Mouse (Mus musculus): Measurements from ENCODE around the gene Dph5. TPM values are rescaled to one million over a fixed set of nuclear protein-coding genes. Genes with fewer than 3 reads are reported as not detected.

Gene Dph5
- polyA plus RNA-seq, 1 experiment from 2014 or later, result 24.6 TPM

DNA sequence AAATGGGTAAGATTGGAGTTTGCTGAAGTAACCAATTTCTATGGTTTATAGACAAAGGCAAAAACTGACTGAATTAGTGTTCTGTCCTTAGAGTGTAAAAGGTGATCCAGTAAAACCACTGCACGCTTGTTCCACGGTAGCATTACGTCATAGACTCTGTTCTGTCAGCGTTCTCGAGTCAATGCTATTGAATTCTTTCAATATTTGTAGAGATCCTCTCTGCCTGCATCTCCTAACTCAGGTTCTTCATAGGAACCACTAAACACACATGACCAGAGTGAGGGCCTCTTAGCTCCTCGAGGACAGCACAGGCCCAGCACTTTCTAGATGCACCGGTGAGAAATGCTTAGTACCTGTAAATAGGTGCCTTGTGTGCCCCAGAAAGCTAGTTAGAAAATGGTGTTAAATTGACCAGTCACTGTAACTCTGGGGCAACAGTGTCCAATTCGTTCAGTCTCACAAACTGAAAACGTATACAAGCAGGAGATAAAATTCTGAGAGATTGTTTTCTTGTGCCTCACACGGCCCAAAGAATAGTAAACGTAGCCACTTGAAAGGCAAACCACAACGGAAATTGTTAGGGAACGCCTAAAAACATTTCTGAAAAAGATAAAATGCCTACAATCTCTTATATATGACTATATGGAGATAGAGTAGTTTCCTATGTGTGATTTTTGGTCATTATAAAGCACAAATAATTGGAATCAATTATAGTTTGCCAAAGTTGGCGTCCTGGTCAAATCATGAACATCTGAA is 84.4 kb downstream of the Dph5 start:
- Histone ChIP-seq H3K4me1 (ENCODE audit: control insufficient read depth, insufficient read depth, low read length) (no peaks in the 10 kb centered on the region), H3K9me3 (replicated peaks; ENCODE audit: control insufficient read depth, low read length) (no peaks in the 10 kb centered on the region), H3K4me2 (ENCODE audit: low read length) (no peak overlapping the region), H3K27me3 (replicated peaks; ENCODE audit: control insufficient read depth, insufficient read depth, low read length) (no peaks in the 10 kb centered on the region), H3K36me3 (ENCODE audit: control insufficient read depth, insufficient read depth, low read length) (peaks cover 47% of the 10 kb centered on the region), H3K27ac (ENCODE audit: low read depth, low read length) (no peak overlapping the region), H3K9ac (ENCODE audit: low read length) (no peak overlapping the region), H3K4me3 (ENCODE audit: low read depth, low read length) (no peak overlapping the region)
- ATAC-seq (no peak), DNase-seq (ENCODE audit: low spot score) (no peak)
- WGBS, result 94% methylated on average over 14 of the region's 14 CpGs

DNA sequence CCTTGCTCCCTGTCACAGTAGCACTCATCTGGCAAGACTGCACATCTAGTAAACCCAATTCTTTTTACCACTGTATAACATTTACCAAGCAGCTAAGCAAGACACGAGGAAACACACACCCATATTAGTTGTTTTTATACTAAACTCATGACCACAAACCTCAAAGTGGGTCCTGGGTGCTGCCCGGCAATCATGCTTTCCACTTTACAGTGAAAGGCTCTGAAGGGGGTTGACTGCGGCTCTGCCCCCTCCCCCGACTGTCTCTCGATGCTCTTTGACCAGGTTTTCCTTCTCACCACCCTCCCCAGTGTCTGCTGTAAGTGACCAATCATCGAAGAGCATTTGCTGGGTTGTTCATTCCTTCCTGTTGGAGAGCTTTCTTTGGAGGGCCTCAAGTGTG is 86.6 kb downstream of the Dph5 start:
- DNase-seq (ENCODE audit: low spot score) (no peak), ATAC-seq (no peak)
- H3K9me3 ChIP-seq (replicated peaks; ENCODE audit: control insufficient read depth, low read length), result no peaks in the 10 kb centered on the region
- H3K36me3 ChIP-seq (ENCODE audit: control insufficient read depth, insufficient read depth, low read length), result peaks cover 54% of the 10 kb centered on the region
- no peaks in the 10 kb centered on the region for H3K27me3 ChIP-seq (replicated peaks; ENCODE audit: control insufficient read depth, insufficient read depth, low read length)
- H3K4me3 ChIP-seq (ENCODE audit: low read depth, low read length), result no peak overlapping the region
- H3K9ac ChIP-seq (ENCODE audit: low read length), result no peak overlapping the region
- WGBS, result 90% methylated on average over 6 of the region's 6 CpGs
- no peak overlapping the region for H3K27ac ChIP-seq (ENCODE audit: low read depth, low read length)
- no peak overlapping the region for H3K4me2 ChIP-seq (ENCODE audit: low read length)
- no peaks in the 10 kb centered on the region for H3K4me1 ChIP-seq (ENCODE audit: control insufficient read depth, insufficient read depth, low read length)

DNA sequence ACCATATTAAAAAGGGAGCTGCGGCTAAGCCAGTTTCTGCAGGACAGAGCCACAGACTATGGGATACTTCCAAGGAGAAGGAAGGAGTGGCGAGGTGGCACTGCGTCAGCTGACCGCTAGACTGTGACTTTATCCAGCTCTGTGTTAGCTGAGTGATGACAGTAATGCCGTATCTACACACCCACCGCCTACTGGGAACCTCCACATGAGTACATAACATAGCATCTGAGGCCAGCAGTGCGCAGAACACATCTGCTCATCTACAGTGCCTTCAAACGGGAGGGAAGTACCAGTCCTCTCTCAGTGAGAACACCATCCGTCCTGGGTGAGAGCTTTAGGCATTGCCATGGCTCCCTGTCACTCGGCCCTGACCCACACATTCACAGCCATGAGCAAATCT is 87.4 kb downstream of the Dph5 start:
- Histone ChIP-seq H3K27ac (ENCODE audit: low read depth, low read length) (no peak overlapping the region), H3K36me3 (ENCODE audit: control insufficient read depth, insufficient read depth, low read length) (peaks cover 57% of the 10 kb centered on the region), H3K9ac (ENCODE audit: low read length) (no peak overlapping the region), H3K27me3 (replicated peaks; ENCODE audit: control insufficient read depth, insufficient read depth, low read length) (no peaks in the 10 kb centered on the region), H3K4me2 (ENCODE audit: low read length) (no peak overlapping the region), H3K4me1 (ENCODE audit: control insufficient read depth, insufficient read depth, low read length) (no peaks in the 10 kb centered on the region), H3K4me3 (ENCODE audit: low read depth, low read length) (no peak overlapping the region), H3K9me3 (replicated peaks; ENCODE audit: control insufficient read depth, low read length) (no peaks in the 10 kb centered on the region)
- DNase-seq (ENCODE audit: low spot score) (no peak), ATAC-seq (no peak)
- 95% methylated on average over 10 of the region's 10 CpGs for WGBS

DNA sequence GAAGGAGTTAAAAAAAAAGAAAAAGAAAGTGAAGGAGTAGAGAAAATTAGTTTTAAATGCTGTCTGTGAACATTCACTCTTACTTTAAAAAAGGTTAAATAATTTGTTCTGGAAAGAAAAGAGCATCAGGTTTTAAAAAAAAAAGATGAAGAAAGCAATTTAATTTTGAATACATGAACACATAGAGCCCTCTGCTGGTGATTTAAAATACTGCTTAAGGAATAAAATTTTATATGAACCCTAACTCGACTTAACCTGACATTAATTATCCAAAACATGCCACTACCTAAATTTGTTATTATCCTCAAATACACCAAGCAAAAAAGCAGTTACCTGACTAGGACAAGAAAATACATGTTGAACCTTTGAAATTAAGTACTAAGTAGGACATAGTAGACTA is 91.4 kb downstream of the Dph5 start:
- H3K4me1 ChIP-seq (ENCODE audit: control insufficient read depth, insufficient read depth, low read length), result no peaks in the 10 kb centered on the region
- DNase-seq (ENCODE audit: low spot score) (peak; percentile 79), ATAC-seq (no peak)
- no peaks in the 10 kb centered on the region for H3K27me3 ChIP-seq (replicated peaks; ENCODE audit: control insufficient read depth, insufficient read depth, low read length)
- WGBS, result 29% methylated on average over 1 of the region's 1 CpGs
- no peak overlapping the region for H3K9ac ChIP-seq (ENCODE audit: low read length)
- H3K36me3 ChIP-seq (ENCODE audit: control insufficient read depth, insufficient read depth, low read length), result peaks cover 60% of the 10 kb centered on the region
- H3K9me3 ChIP-seq (replicated peaks; ENCODE audit: control insufficient read depth, low read length), result no peaks in the 10 kb centered on the region
- H3K4me2 ChIP-seq (ENCODE audit: low read length), result no peak overlapping the region
- no peak overlapping the region for H3K27ac ChIP-seq (ENCODE audit: low read depth, low read length)
- H3K4me3 ChIP-seq (ENCODE audit: low read depth, low read length), result no peak overlapping the region

DNA sequence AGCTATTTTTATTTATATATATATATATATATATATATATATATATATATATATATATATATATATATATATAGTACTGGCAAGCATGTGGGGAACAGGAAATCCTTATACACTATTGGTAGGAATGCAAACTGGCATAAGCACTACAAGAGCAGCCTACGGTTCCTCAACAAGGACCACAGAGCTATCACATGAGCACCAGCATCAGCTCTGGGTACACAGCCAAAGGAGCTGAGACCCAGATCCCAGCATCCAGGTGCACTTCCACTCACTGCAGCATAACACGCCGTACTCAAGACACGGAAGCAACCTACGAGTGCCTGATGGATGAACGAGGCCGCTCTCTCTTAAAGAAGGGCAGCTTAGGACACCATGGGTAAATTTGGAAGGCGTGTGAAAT is 95.6 kb downstream of the Dph5 start:
- H3K4me1 ChIP-seq (ENCODE audit: control insufficient read depth, insufficient read depth, low read length), result no peaks in the 10 kb centered on the region
- WGBS, result 98% methylated on average over 8 of the region's 8 CpGs
- no peaks in the 10 kb centered on the region for H3K9me3 ChIP-seq (replicated peaks; ENCODE audit: control insufficient read depth, low read length)
- peaks cover 59% of the 10 kb centered on the region for H3K36me3 ChIP-seq (ENCODE audit: control insufficient read depth, insufficient read depth, low read length)
- no peak for ATAC-seq
- H3K9ac ChIP-seq (ENCODE audit: low read length), result no peak overlapping the region
- no peak for DNase-seq (ENCODE audit: low spot score)
- no peak overlapping the region for H3K4me3 ChIP-seq (ENCODE audit: low read depth, low read length)
- no peak overlapping the region for H3K27ac ChIP-seq (ENCODE audit: low read depth, low read length)
- no peaks in the 10 kb centered on the region for H3K27me3 ChIP-seq (replicated peaks; ENCODE audit: control insufficient read depth, insufficient read depth, low read length)
- H3K4me2 ChIP-seq (ENCODE audit: low read length), result no peak overlapping the region

Small RNA genes within 50 kb of the gene (microRNA-seq; reads per million reads assigned to microRNA genes)
- not detected for gene Mir669n

Other genes starting within 250 kb of the Dph5 start
- 21.2 and 24.5 TPM in 2 replicates for gene S1pr1, start 172.8 kb upstream of the Dph5 start, polyA plus RNA-seq (2014; fragmentation: Nextera tagmentation; extraction: Ambion mirVana)
- gene Slc30a7, start 119.6 kb downstream of the Dph5 start, polyA plus RNA-seq (2014; fragmentation: Nextera tagmentation; extraction: Ambion mirVana), result 22.2 and 23.1 TPM in 2 replicates
- gene Extl2, start 119.6 kb downstream of the Dph5 start, polyA plus RNA-seq (2014; fragmentation: Nextera tagmentation; extraction: Ambion mirVana), result 29.9 and 31.4 TPM in 2 replicates
- gene Vcam1, start 241.9 kb downstream of the Dph5 start, polyA plus RNA-seq (2014; fragmentation: Nextera tagmentation; extraction: Ambion mirVana), result 33.1 and 35.6 TPM in 2 replicates

Data from forebrain, embryonic 14.5 days (tissue).